Mouse (Mus musculus) bone marrow, adult 2 months (tissue): ENCODE measurements around the gene Shank3.

Experiments used
- CTCF ChIP-seq: fragments of 200-500 bp; IDR thresholded peaks from 2 replicates; pipeline ENCODE4 v1.5.1; 2011; ENCODE audit warnings: low read length, control low read depth; ENCODE audit not compliant: control insufficient read depth, insufficient read depth
- POLR2A ChIP-seq: fragments of 200-500 bp; IDR thresholded peaks from 2 replicates; pipeline ENCODE4 v1.6.1; 2011; ENCODE audit warnings: low read depth, mild to moderate bottlenecking, control low read depth, low read length, borderline replicate concordance; ENCODE audit not compliant: control insufficient read depth

DNA sequence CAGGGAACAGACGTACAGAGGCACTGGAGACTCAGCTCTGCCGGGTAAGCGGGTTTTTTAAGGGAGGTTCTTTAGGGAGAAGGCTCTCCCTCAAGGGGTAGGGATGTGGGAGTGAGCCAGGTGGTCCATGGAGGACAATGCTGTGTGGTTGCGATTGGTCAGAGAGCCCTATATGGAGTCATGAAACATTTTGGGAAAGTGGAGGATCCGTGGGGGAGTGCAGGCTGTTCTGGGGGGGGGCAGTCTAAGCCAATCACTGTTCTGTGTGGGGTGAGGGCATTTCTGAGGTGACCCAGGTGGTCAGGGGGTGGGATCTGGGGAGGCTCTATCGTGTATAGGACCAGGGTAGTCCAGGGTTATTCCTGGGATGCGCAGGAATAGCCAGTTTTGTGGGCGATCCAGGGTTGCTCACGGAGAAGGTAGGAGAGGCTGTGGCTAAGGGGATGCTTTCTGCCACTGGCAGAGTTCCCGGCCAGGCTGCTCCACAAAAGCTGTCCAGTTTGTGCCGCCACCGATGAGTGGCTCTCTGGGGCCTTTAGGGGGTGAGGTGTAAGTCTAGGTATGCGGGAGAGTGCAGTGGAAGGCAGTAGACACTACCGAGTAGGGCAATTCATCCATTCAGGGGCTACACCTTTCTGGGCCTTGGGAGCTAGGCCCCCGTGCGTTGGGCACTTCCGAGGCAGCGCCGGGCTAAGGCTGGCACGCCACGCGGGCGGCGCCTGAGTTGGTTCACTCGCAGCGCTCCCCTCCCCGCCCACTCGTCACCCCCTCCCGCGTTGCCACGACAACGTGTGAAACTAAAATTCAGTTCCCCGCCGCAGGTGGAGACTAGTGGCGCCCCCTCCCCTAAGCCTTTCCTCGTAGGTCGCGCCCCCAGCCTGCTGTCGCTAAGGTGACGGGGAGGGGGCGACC is 1.1 kb upstream of the Shank3 start:
- TF ChIP-seq CTCF: no peak
- TF ChIP-seq POLR2A: no peak
